Mouse (Mus musculus): Measurements from ENCODE around the gene Aaed1.

- TF ChIP-seq CTCF (IDR thresholded peaks at IDR 0.05; ENCODE audit: low read depth), result no peak
- TF ChIP-seq EP300 (optimal IDR thresholded peaks at IDR 0.05), result no peak
Observed at GRCm38 (mm10) chr13:64264586-64264985, 47.9 kb downstream of the Aaed1 start.
